Mouse (Mus musculus): ENCODE measurements at regions not wholly inside any gene's neighbourhood (a gene's known extent, or its start where the extent isn't known, plus 50 kb on each side); places are given as distances from the start of the nearest gene placed in this dataset.

DNA sequence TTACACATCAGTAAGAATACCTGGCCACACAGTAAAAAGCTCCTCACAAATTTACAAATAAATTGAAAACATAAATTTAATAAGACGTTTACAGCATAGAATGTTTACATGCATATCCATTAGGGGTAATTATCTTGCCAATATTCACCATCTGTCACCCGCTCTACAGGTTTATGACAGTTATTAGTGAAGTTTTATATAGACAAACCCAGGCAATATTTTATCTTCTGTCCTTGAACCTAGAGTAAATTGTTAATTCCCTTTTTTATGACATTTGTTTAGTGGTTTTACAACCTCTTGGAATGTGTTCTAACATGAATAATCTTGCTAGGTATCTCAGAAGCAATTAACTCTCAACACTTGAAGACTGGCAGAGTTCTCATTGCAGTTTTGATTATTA lies 6458.7 kb downstream of the 9330182O14Rik start:
- no peak for TF ChIP-seq CTCF (IDR thresholded peaks at IDR 0.05; ENCODE audit: low read depth)
- H3K9ac ChIP-seq (replicated peaks; ENCODE audit: low read length) = no peak overlapping the region
- no peaks in the 10 kb centered on the region for H3K27me3 ChIP-seq (ENCODE audit: insufficient read depth, low read length)
- H3K36me3 ChIP-seq (ENCODE audit: insufficient read depth, low read length) = no peaks in the 10 kb centered on the region
- DNase-seq (ENCODE audit: low spot score) (no peak), ATAC-seq (no peak)
- H3K4me1 ChIP-seq (ENCODE audit: insufficient read depth, low read length) = no peaks in the 10 kb centered on the region
- H3K9me3 ChIP-seq (ENCODE audit: low read length) = no peaks in the 10 kb centered on the region
- no peak overlapping the region for H3K4me3 ChIP-seq (ENCODE audit: low read length)
- 73% methylated on average over 2 of the region's 2 CpGs for WGBS
- no peak overlapping the region for H3K27ac ChIP-seq
- H3K4me2 ChIP-seq (ENCODE audit: low read depth, low read length) = no peak overlapping the region

DNA sequence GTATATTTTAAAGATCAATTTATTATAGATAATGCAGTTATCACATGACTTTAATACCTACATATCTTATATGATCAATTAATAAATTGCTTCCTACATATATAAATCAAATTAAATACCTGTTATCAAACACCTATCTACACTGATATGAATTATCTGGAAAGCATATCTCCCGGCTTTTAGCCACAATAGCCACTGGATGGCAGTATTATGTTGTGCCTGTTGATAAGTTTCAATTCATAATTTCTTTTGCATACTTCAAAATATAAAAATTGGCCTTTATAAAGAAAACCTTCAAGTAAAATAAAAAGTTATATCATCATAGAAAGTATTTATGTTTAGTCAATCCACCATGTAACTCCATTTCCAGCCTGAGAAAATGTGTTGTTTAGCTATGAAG lies 6464.2 kb downstream of the 9330182O14Rik start:
- WGBS = 85% methylated on average over 1 of the region's 1 CpGs
- ATAC-seq (no peak), DNase-seq (ENCODE audit: low spot score) (peak; percentile 61)

GRCm38 (mm10) chr15:46623431-46624029 lies 6489.4 kb downstream of the 9330182O14Rik start:
- no peaks in the 10 kb centered on the region for H3K36me3 ChIP-seq (ENCODE audit: insufficient read depth, low read length)

More for the DNA sequence above, 6464.2 kb downstream of the 9330182O14Rik start:
- H3K4me2 ChIP-seq (ENCODE audit: low read depth, low read length) = no peak overlapping the region
- H3K27ac ChIP-seq = no peak overlapping the region
- TF ChIP-seq CTCF (IDR thresholded peaks at IDR 0.05; ENCODE audit: low read depth) = peak; percentile 65
- no peaks in the 10 kb centered on the region for H3K27me3 ChIP-seq (ENCODE audit: insufficient read depth, low read length)
- no peak overlapping the region for H3K9ac ChIP-seq (replicated peaks; ENCODE audit: low read length)
- H3K4me3 ChIP-seq (ENCODE audit: low read length) = no peak overlapping the region
- H3K4me1 ChIP-seq (ENCODE audit: insufficient read depth, low read length) = no peaks in the 10 kb centered on the region
- H3K36me3 ChIP-seq (ENCODE audit: insufficient read depth, low read length) = no peaks in the 10 kb centered on the region
- H3K9me3 ChIP-seq (ENCODE audit: low read length) = no peaks in the 10 kb centered on the region

DNA sequence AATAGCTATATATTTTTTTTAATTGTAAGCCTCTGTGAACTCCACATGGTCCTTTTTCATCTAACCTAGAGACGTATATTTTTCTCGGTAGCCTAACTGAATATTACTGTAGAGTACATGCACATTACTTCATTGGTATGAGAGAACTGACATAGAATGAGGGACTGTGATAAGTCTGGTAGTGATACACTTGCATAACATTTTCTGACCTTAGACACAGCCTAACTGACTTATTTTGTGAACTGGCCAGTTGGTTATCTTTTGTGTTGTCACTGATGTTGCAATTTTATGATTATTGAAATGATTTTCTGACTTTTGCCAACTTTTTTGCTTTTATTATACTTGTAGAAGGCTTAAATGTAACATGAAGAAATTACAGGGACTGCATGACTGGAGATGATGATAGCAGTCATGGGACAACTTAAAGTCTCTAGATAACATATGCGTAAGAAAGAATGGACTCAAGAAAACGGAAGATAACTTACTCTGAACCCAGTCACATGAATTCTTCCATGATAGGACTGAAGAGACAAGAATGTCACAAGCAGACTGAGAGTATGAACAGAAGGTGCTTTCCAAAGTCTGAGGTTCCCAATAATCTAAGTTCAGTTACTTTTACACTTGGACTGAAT lies 6491.0 kb downstream of the 9330182O14Rik start:
- DNase-seq (ENCODE audit: low spot score) = no peak
- no peak overlapping the region for H3K27ac ChIP-seq
- H3K9me3 ChIP-seq (ENCODE audit: low read length) = no peaks in the 10 kb centered on the region
- H3K27me3 ChIP-seq (ENCODE audit: insufficient read depth, low read length) = no peaks in the 10 kb centered on the region
- no peak overlapping the region for H3K4me3 ChIP-seq (ENCODE audit: low read length)
- H3K4me2 ChIP-seq (ENCODE audit: low read depth, low read length) = no peak overlapping the region
- H3K36me3 ChIP-seq (ENCODE audit: insufficient read depth, low read length) = no peaks in the 10 kb centered on the region
- 91% methylated on average over 4 of the region's 4 CpGs for WGBS
- H3K9ac ChIP-seq (replicated peaks; ENCODE audit: low read length) = no peak overlapping the region
- no peak for TF ChIP-seq CTCF (IDR thresholded peaks at IDR 0.05; ENCODE audit: low read depth)
- no peaks in the 10 kb centered on the region for H3K4me1 ChIP-seq (ENCODE audit: insufficient read depth, low read length)
- no peak for ATAC-seq

More at GRCm38 (mm10) chr15:46623431-46624029, 6489.4 kb downstream of the 9330182O14Rik start:
- Histone ChIP-seq H3K4me3 (ENCODE audit: low read length) (no peak overlapping the region), H3K27ac (no peak overlapping the region), H3K27me3 (ENCODE audit: insufficient read depth, low read length) (no peaks in the 10 kb centered on the region), H3K4me1 (ENCODE audit: insufficient read depth, low read length) (no peaks in the 10 kb centered on the region), H3K9me3 (ENCODE audit: low read length) (no peaks in the 10 kb centered on the region), H3K9ac (replicated peaks; ENCODE audit: low read length) (no peak overlapping the region), H3K4me2 (ENCODE audit: low read depth, low read length) (no peak overlapping the region)
- 83% methylated on average over 4 of the region's 4 CpGs for WGBS
- ATAC-seq (no peak), DNase-seq (ENCODE audit: low spot score) (no peak)
- TF ChIP-seq CTCF (IDR thresholded peaks at IDR 0.05; ENCODE audit: low read depth) = no peak

Data from hindbrain, postnatal 0 days (tissue).